Mouse (Mus musculus) limb, embryonic 12.5 days (tissue): Measurements from ENCODE around the gene Rpl37a. TPM values are rescaled to one million over a fixed set of nuclear protein-coding genes. Genes with fewer than 3 reads are reported as not detected.

Experiments used
- ATAC-seq: fragments of 200-750 bp; cut with Nextera tagmentation; 2 replicates; pipeline ENCODE4 v1.8.0; 2017; ENCODE audit warnings: low read depth, moderate TSS enrichment; ENCODE audit not compliant: insufficient number of reproducible peaks, insufficient read depth, low FRiP score, low TSS enrichment
- H3K27ac ChIP-seq: fragments of 300-500 bp; sonication (generic); 2 replicates; pipeline ENCODE4 v1.5.1; 2016; ENCODE audit warnings: mild to moderate bottlenecking, moderate library complexity
- H3K27me3 ChIP-seq: fragments of 300-500 bp; sonication (generic); 2 replicates; pipeline ENCODE4 v1.6.1; 2016; ENCODE audit warnings: mild to moderate bottlenecking, moderate library complexity
- H3K36me3 ChIP-seq: fragments of 300-500 bp; sonication (generic); 2 replicates; pipeline ENCODE4 v1.6.1; 2016; ENCODE audit warnings: mild to moderate bottlenecking, moderate library complexity
- H3K4me1 ChIP-seq: fragments of 300-500 bp; sonication (generic); replicated peaks from 2 replicates; pipeline ENCODE4 v1.6.1; 2016
- H3K4me2 ChIP-seq: fragments of 300-500 bp; sonication (generic); 2 replicates; pipeline ENCODE4 v1.6.1; 2016; ENCODE audit warnings: mild to moderate bottlenecking, moderate library complexity
- H3K4me3 ChIP-seq: fragments of 300-500 bp; sonication (generic); replicated peaks from 2 replicates; pipeline ENCODE4 v1.5.1; 2016; ENCODE audit warnings: mild to moderate bottlenecking
- H3K9ac ChIP-seq: fragments of 300-500 bp; sonication (generic); replicated peaks from 2 replicates; pipeline ENCODE4 v1.6.1; 2016; ENCODE audit warnings: mild to moderate bottlenecking, moderate library complexity
- H3K9me3 ChIP-seq: fragments of 300-500 bp; sonication (generic); 2 replicates; pipeline ENCODE4 v1.6.1; 2016; ENCODE audit warnings: mild to moderate bottlenecking, moderate library complexity
- WGBS: fragments of 180-500 bp; shearing (Covaris S2); methylation state at CpG from one replicate; pipeline ENCODE4 v1.1.7; 2016; 5-methylcytosine and 5-hydroxymethylcytosine counted together
- polyA plus RNA-seq: library from polyadenylated mRNA; unstranded; fragments of >200 nt; fragmentation: Nextera tagmentation; extraction: Ambion mirVana; gene quantifications from 2 replicates; pipeline ENCODE4 v1.2.1, GENCODE M21; 2016

Rpl37a gene
- polyA plus RNA-seq, 1 experiment from 2014 or later, result 1,948 TPM

- Histone ChIP-seq H3K27ac (no peak overlapping the region), H3K4me3 (no peak overlapping the region), H3K4me2 (no peak overlapping the region), H3K9ac (no peak overlapping the region), H3K9me3 (no peaks in the 10 kb centered on the region), H3K4me1 (peaks cover 16% of the 10 kb centered on the region), H3K27me3 (no peaks in the 10 kb centered on the region), H3K36me3 (peaks cover 43% of the 10 kb centered on the region)
- no peak for ATAC-seq
- 11% methylated on average over 5 of the region's 5 CpGs for WGBS
Measured at GRCm38 (mm10) chr1:72716926-72717325, 5.8 kb downstream of the Rpl37a start.

- H3K36me3 ChIP-seq, result peaks cover 41% of the 10 kb centered on the region
- 95% methylated on average over 7 of the region's 7 CpGs for WGBS
- no peak overlapping the region for H3K4me2 ChIP-seq
Measured at GRCm38 (mm10) chr1:72717540-72717939, 6.5 kb downstream of the Rpl37a start.

GRCm38 (mm10) chr1:72718846-72719245 lies 7.8 kb downstream of the Rpl37a start:
- Histone ChIP-seq H3K4me1 (peaks cover 2% of the 10 kb centered on the region; the same call in 1 of the 2 replicates), H3K4me3 (no peak overlapping the region), H3K9me3 (no peaks in the 10 kb centered on the region), H3K27me3 (no peaks in the 10 kb centered on the region), H3K9ac (no peak overlapping the region; the same call in 1 of the 2 replicates), H3K36me3 (peaks cover 30% of the 10 kb centered on the region), H3K4me2 (no peak overlapping the region), H3K27ac (no peak overlapping the region)
- 27% methylated on average over 5 of the region's 5 CpGs for WGBS
- ATAC-seq, result no peak

More at GRCm38 (mm10) chr1:72717540-72717939, 6.5 kb downstream of the Rpl37a start:
- no peak overlapping the region for H3K9ac ChIP-seq
- H3K4me3 ChIP-seq, result no peak overlapping the region
- no peak overlapping the region for H3K27ac ChIP-seq
- peaks cover 10% of the 10 kb centered on the region for H3K4me1 ChIP-seq
- no peak for ATAC-seq
- H3K27me3 ChIP-seq, result no peaks in the 10 kb centered on the region
- no peaks in the 10 kb centered on the region for H3K9me3 ChIP-seq

DNA sequence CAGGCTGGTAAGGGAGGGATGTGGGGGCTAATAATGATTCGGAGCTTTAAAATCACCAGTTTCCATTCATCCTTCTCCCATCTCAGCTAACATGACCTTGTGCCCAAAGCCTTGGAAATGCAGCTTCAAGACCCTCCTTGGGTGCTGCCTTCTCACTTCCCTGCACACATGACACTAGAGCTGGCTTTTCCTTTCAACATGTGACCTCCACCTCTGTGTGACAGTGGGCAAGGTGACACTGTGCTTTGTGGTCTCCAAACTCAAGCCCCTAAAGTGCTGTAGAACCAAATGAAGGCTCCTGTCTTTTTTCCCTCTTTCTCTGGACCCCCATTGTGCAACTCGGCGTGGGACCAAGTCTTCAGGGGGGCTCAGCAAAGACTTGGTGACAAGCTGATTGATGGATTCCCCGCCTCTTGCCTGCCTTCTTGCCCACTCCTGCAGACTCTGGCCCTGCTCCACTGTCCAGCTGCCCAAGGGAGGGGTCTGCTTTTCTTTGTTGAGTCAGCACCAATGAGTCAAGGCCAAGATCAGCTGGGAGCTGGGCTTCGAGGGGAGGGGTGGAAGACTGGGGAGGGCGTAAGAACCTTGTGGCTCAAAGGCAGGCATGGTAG lies 9.1 kb downstream of the Rpl37a start:
- no peaks in the 10 kb centered on the region for H3K9me3 ChIP-seq
- H3K9ac ChIP-seq, result no peak overlapping the region
- peaks cover 16% of the 10 kb centered on the region for H3K36me3 ChIP-seq
- WGBS, result 48% methylated on average over 6 of the region's 6 CpGs
- no peak overlapping the region for H3K27ac ChIP-seq
- H3K4me2 ChIP-seq, result no peak overlapping the region
- H3K4me3 ChIP-seq, result no peak overlapping the region
- no peak for ATAC-seq
- H3K27me3 ChIP-seq, result no peaks in the 10 kb centered on the region
- H3K4me1 ChIP-seq, result no peaks in the 10 kb centered on the region

GRCm38 (mm10) chr1:72722646-72723045 lies 11.6 kb downstream of the Rpl37a start:
- H3K36me3 ChIP-seq, result peaks cover 10% of the 10 kb centered on the region; the same call in 1 of the 2 replicates
- WGBS, result 51% methylated on average over 8 of the region's 8 CpGs
- H3K27me3 ChIP-seq, result no peaks in the 10 kb centered on the region
- no peaks in the 10 kb centered on the region for H3K4me1 ChIP-seq
- no peak overlapping the region for H3K4me3 ChIP-seq
- no peak overlapping the region for H3K27ac ChIP-seq
- no peak overlapping the region for H3K9ac ChIP-seq
- no peak for ATAC-seq
- no peaks in the 10 kb centered on the region for H3K9me3 ChIP-seq
- H3K4me2 ChIP-seq, result no peak overlapping the region

- Histone ChIP-seq H3K27me3 (no peaks in the 10 kb centered on the region), H3K4me2 (no peak overlapping the region), H3K4me3 (no peak overlapping the region), H3K36me3 (peaks cover 8% of the 10 kb centered on the region; the same call in 1 of the 2 replicates), H3K27ac (no peak overlapping the region), H3K9me3 (no peaks in the 10 kb centered on the region), H3K9ac (no peak overlapping the region), H3K4me1 (peaks cover 14% of the 10 kb centered on the region)
- no peak for ATAC-seq
- WGBS, result 85% methylated on average over 2 of the region's 2 CpGs
Measured at GRCm38 (mm10) chr1:72724354-72724753, 13.3 kb downstream of the Rpl37a start.

DNA sequence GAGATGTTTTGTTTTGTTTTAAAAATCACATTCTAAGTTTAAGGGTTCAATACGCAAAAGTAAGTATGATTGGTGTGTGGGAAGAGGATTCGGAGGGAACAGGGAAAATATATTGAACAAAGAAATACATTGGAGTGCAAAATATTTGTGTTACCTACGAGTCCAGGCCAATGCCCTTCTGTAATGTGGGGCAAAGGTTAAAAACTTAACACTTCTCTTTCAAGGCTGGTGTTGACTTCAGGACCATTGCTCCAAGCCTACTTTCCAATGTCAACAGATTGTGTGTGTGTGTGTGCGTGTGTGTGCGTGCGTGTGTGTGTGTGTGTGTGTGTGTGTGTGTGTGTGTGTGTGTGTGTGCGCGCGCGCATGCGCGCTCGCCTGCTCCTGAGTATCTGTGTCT lies 14.9 kb downstream of the Rpl37a start:
- no peak overlapping the region for H3K9ac ChIP-seq
- WGBS, result 91% methylated on average over 13 of the region's 13 CpGs
- H3K4me3 ChIP-seq, result no peak overlapping the region
- peaks cover 30% of the 10 kb centered on the region for H3K4me1 ChIP-seq
- no peak overlapping the region for H3K4me2 ChIP-seq
- no peaks in the 10 kb centered on the region for H3K27me3 ChIP-seq
- no peak for ATAC-seq
- H3K36me3 ChIP-seq, result no peaks in the 10 kb centered on the region
- no peaks in the 10 kb centered on the region for H3K9me3 ChIP-seq
- H3K27ac ChIP-seq, result no peak overlapping the region

- Histone ChIP-seq H3K4me1 (peaks cover 30% of the 10 kb centered on the region), H3K27ac (no peak overlapping the region), H3K4me2 (no peak overlapping the region), H3K27me3 (no peaks in the 10 kb centered on the region), H3K9me3 (no peaks in the 10 kb centered on the region), H3K36me3 (no peaks in the 10 kb centered on the region), H3K4me3 (no peak overlapping the region), H3K9ac (no peak overlapping the region)
- peak; percentile 30; the same call in 1 of the 2 replicates for ATAC-seq
- 40% methylated on average over 4 of the region's 4 CpGs for WGBS
Measured at GRCm38 (mm10) chr1:72728781-72729180, 17.7 kb downstream of the Rpl37a start.

GRCm38 (mm10) chr1:72730126-72730525 lies 19.0 kb downstream of the Rpl37a start:
- Histone ChIP-seq H3K4me1 (peaks cover 30% of the 10 kb centered on the region), H3K9ac (no peak overlapping the region), H3K4me2 (no peak overlapping the region), H3K27ac (peak overlapping the region; percentile 73), H3K9me3 (no peaks in the 10 kb centered on the region), H3K36me3 (no peaks in the 10 kb centered on the region), H3K27me3 (no peaks in the 10 kb centered on the region), H3K4me3 (no peak overlapping the region)
- 41% methylated on average over 10 of the region's 10 CpGs for WGBS
- no peak for ATAC-seq

DNA sequence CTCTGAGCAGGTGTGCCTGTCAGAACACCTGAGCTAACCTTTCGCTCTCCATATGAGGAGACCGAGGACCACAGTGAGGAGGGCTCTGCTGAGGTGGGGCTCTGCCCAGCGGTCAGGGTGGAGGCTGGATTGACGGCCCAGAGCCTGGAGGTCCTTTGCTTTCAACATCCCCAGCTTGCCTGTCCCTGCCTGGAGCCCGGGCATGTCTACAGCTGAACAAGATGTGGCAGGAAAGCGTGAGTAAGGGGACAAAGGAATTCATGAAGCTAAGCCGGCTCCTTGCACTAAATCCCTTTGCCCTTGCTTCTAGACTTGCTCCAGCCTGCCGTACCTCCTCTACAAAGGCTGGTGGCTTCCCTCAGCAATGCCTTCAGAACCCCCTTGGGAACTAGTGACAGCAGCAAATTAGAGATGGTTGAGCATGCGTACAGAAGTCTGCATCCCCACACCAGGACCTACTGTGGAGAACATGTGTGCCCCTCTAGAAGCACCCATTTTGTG lies 22.2 kb downstream of the Rpl37a start:
- Histone ChIP-seq H3K27ac (no peak overlapping the region), H3K9me3 (no peaks in the 10 kb centered on the region), H3K4me1 (peaks cover 38% of the 10 kb centered on the region), H3K4me2 (no peak overlapping the region), H3K4me3 (no peak overlapping the region), H3K9ac (no peak overlapping the region), H3K27me3 (no peaks in the 10 kb centered on the region), H3K36me3 (no peaks in the 10 kb centered on the region)
- 81% methylated on average over 9 of the region's 9 CpGs for WGBS
- ATAC-seq, result no peak

DNA sequence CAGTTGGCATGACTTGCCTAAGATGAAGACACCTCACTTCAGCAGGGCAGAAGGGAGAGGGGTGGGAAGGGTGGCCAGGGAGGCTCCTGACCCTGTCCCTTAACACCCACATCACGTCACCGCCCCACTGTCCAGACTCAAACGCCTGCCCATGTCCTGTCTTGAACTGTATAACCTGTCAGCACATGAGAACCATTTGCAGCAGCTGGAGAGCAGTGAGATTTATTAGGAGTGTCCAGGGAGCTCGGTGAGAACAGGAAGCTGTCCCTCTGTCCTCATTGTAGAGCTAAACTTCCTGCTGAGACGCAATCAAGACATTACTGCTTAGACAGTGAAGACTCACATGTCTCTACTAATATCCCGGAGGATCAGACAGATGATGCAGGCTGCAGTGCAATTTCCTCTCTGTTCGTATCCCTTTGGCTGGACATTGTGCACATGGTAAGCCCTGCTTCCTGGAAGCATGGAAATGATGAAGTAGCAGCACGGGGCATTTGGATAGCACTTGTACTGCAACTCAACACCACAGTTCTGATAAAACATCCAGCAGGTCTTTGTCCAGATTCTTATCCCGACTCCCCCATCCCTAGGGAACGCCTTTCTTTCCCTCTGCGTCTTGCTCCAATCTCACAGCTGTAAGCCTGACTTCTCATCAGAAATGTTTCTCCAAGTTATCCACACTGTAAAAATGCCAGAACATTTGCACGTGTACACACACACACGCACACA lies 25.5 kb downstream of the Rpl37a start:
- H3K4me2 ChIP-seq, result no peak overlapping the region
- no peak overlapping the region for H3K27ac ChIP-seq
- no peak for ATAC-seq
- H3K36me3 ChIP-seq, result no peaks in the 10 kb centered on the region
- H3K4me3 ChIP-seq, result no peak overlapping the region
- 37% methylated on average over 13 of the region's 13 CpGs for WGBS
- H3K27me3 ChIP-seq, result no peaks in the 10 kb centered on the region
- no peak overlapping the region for H3K9ac ChIP-seq
- H3K9me3 ChIP-seq, result no peaks in the 10 kb centered on the region
- H3K4me1 ChIP-seq, result peaks cover 13% of the 10 kb centered on the region; the same call in 1 of the 2 replicates
